Mouse (Mus musculus) kidney, adult 2 months (tissue): Measurements from ENCODE around the gene Cdc20b. TPM values are rescaled to one million over a fixed set of nuclear protein-coding genes. Genes with fewer than 3 reads are reported as not detected.
"Not testable (repeated sequence)": the region's sequence is repeated elsewhere in the genome, so short reads cannot be mapped to it uniquely, and the experiment has no call there.

Source experiments
- DNase-seq: peaks from one replicate; pipeline ENCODE4 v3.0.0; 2021
- H3K27ac ChIP-seq: fragments of 200-500 bp; 2 replicates; pipeline ENCODE4 v1.5.1; 2012; ENCODE audit warnings: low read depth, low read length, control low read depth, inconsistent platforms; ENCODE audit not compliant: insufficient read depth
- H3K27me3 ChIP-seq: fragments of 200-500 bp; replicated peaks from 2 replicates; pipeline ENCODE4 v1.6.1; 2012; ENCODE audit warnings: mild to moderate bottlenecking, moderate library complexity, low read length, inconsistent platforms; ENCODE audit not compliant: control insufficient read depth, insufficient read depth
- H3K36me3 ChIP-seq: fragments of 200-500 bp; 2 replicates; pipeline ENCODE4 v1.6.1; 2012; ENCODE audit warnings: mild to moderate bottlenecking, moderate library complexity, low read length, inconsistent platforms; ENCODE audit not compliant: control insufficient read depth, insufficient read depth
- H3K4me1 ChIP-seq: fragments of 200-500 bp; 2 replicates; pipeline ENCODE4 v1.6.1; 2011; ENCODE audit warnings: low read length; ENCODE audit not compliant: control insufficient read depth, insufficient read depth
- H3K4me3 ChIP-seq: fragments of 200-500 bp; 2 replicates; pipeline ENCODE4 v1.5.1; 2011; ENCODE audit warnings: mild to moderate bottlenecking, low read depth, low read length, control low read depth; ENCODE audit not compliant: insufficient read depth
- CTCF ChIP-seq: fragments of 200-500 bp; conservative IDR thresholded peaks from 2 replicates; pipeline ENCODE4 v1.5.1; 2011; ENCODE audit warnings: low read depth, mild to moderate bottlenecking, control low read depth, low read length, moderate library complexity, mixed read lengths; ENCODE audit not compliant: insufficient read depth, insufficient read length
- POLR2A ChIP-seq: fragments of 200-500 bp; IDR thresholded peaks from one replicate; pipeline ENCODE4 v1.6.1; 2011; ENCODE audit warnings: low read depth, low read length, control low read depth
- WGBS: fragments of 180-500 bp; shearing (Covaris S2); methylation state at CpG from one replicate; pipeline ENCODE4 v1.1.7; 2018; 5-methylcytosine and 5-hydroxymethylcytosine counted together
- polyA plus RNA-seq: library from polyadenylated mRNA; depleted of rRNA; stranded (reverse); fragments of >200 nt; gene quantifications from 2 replicates; pipeline ENCODE4 v1.2.3, GENCODE M21; 2012

The Cdc20b gene
- polyA plus RNA-seq, 1 experiment = not detected

DNA sequence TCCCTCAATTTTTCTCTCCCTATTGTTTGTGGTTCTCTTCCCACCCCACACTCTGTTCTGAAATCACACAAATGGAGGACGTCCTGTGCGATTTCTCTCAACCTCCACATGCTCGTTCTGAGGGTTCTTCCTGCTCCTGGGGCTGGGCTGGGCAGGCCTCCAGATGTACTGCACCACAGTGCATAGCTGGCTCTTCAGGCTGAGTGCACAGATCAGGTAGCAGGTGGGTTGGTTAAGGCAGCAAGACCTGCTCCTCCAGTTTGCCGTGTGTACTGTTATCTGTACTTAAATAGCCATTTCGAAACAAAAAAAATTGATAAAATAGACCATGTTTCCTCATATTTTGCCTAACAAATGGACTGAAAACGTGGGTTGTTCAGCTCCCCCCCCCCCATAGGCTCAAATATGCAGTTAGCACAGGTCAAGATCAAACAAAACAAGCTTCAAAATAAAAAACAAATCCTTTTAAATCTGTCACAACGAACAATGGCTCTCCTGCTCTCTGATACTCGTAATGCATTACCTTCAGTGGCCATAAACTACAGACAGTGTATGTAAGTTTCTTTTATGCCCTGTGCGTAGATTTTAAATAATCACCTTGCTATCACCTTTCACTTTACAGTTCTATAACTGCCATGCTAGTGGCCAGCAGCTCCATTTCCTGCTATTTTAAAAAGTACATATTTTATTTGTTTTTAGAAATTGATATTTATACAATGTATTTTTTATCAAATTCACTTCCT is 34.2 kb upstream of the Cdc20b start:
- no peak for TF ChIP-seq CTCF
- no peak for TF ChIP-seq POLR2A
- WGBS = 66% methylated on average over 9 of the region's 9 CpGs
- H3K36me3 ChIP-seq = no peaks in the 10 kb centered on the region
- no peak overlapping the region for H3K4me3 ChIP-seq
- no peaks in the 10 kb centered on the region for H3K27me3 ChIP-seq
- H3K4me1 ChIP-seq = no peaks in the 10 kb centered on the region
- no peak overlapping the region for H3K27ac ChIP-seq
- DNase-seq = no peak

DNA sequence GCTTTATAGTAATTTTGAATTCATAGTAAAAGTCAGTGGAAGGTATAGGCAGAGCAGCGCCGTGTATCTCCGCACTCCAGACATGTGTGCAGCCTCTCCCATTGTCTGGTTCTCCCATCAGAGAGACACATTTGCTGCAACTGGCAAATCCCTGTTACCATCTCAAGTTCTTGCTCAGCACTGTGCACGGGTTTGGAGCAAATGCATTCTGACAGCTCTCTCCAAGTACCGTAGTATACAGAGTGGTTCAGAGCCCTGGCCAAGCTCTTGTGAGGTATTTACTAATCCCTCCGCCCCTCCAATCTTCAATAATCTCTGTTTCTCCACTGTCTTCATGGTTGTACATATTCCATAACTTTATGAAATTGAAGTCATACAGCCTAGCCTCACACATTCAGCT is 22.2 kb upstream of the Cdc20b start:
- Histone ChIP-seq H3K27me3 (no peaks in the 10 kb centered on the region), H3K36me3 (no peaks in the 10 kb centered on the region), H3K4me3 (no peak overlapping the region), H3K27ac (no peak overlapping the region), H3K4me1 (no peaks in the 10 kb centered on the region)
- TF ChIP-seq POLR2A (no peak), CTCF (no peak)
- no peak for DNase-seq
- WGBS = 81% methylated on average over 6 of the region's 6 CpGs

GRCm38 (mm10) chr13:113013174-113013953 is 21.5 kb upstream of the Cdc20b start:
- WGBS = 24% methylated on average over 19 of the region's 20 CpGs
- not testable (repeated sequence) for H3K36me3 ChIP-seq, H3K4me1 ChIP-seq, H3K27me3 ChIP-seq, DNase-seq, H3K27ac ChIP-seq
- H3K4me3 ChIP-seq = peak overlapping the region; percentile 23

GRCm38 (mm10) chr13:113021521-113021920 is 13.4 kb upstream of the Cdc20b start:
- WGBS = 76% methylated on average over 2 of the region's 2 CpGs
- no peaks in the 10 kb centered on the region for H3K36me3 ChIP-seq
- H3K27me3 ChIP-seq = no peaks in the 10 kb centered on the region
- TF ChIP-seq CTCF = no peak
- no peak for TF ChIP-seq POLR2A
- H3K4me1 ChIP-seq = no peaks in the 10 kb centered on the region
- no peak overlapping the region for H3K4me3 ChIP-seq
- no peak overlapping the region for H3K27ac ChIP-seq
- no peak for DNase-seq

- Histone ChIP-seq H3K27ac (no peak overlapping the region), H3K4me3 (no peak overlapping the region), H3K4me1 (no peaks in the 10 kb centered on the region), H3K36me3 (no peaks in the 10 kb centered on the region), H3K27me3 (no peaks in the 10 kb centered on the region)
- WGBS = 62% methylated on average over 8 of the region's 8 CpGs
- DNase-seq = no peak
- no peak for TF ChIP-seq CTCF
- TF ChIP-seq POLR2A = no peak
These were observed 12.4 kb upstream of the Cdc20b start for GRCm38 (mm10) chr13:113022467-113022866.

- TF ChIP-seq CTCF (no peak), POLR2A (no peak)
- Histone ChIP-seq H3K36me3 (no peaks in the 10 kb centered on the region), H3K4me1 (no peaks in the 10 kb centered on the region), H3K27me3 (no peaks in the 10 kb centered on the region), H3K27ac (no peak overlapping the region), H3K4me3 (no peak overlapping the region)
- 64% methylated on average over 17 of the region's 17 CpGs for WGBS
- DNase-seq = no peak
These were observed 11.4 kb upstream of the Cdc20b start for GRCm38 (mm10) chr13:113023274-113024143.

GRCm38 (mm10) chr13:113031351-113031750 is 3.6 kb upstream of the Cdc20b start:
- H3K4me1 ChIP-seq = no peaks in the 10 kb centered on the region
- TF ChIP-seq CTCF (no peak), POLR2A (no peak)

More at GRCm38 (mm10) chr13:113031351-113031750, 3.6 kb upstream of the Cdc20b start:
- H3K27me3 ChIP-seq = peaks cover 3% of the 10 kb centered on the region
- H3K27ac ChIP-seq = no peak overlapping the region
- H3K4me3 ChIP-seq = no peak overlapping the region
- DNase-seq = no peak
- WGBS = 2% methylated on average over 7 of the region's 7 CpGs
- H3K36me3 ChIP-seq = no peaks in the 10 kb centered on the region
